Comparison of ENCODE assay signal across 33 mouse cellular contexts in the genomic region with DNA sequence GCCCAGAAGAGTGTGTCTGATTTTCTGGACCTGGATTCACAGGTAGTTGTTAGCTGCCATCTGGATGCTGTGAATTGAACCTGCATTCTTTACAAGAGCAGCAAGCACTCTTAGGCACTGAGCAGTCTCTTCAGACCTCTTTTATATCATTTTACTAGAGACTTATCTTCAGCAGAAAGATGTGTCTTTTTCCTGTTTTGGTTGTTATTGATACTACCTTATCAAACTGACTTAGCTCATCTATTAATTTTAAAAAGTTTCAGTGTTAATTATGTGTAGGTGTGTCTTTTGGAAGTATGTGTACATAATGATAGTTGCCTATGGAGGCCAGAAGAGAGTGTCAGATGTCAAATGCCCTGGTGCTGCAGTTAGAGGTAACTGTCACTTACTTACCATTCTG.
"Had no signal": no experiment of that assay in that cellular context is flagged by ENCODE, and none has a peak within 500 bp of the region (broad histone marks: within the 10 kb centered on the region; RNA-seq: fewer than 3 reads in every experiment).

No protein-coding gene starts in this region.

- H3K9ac ChIP-seq: heart, embryonic 12.5 days; heart, embryonic 13.5 days; heart, embryonic 15.5 days; hindbrain, embryonic 12.5 days; hindbrain, embryonic 13.5 days; hindbrain, embryonic 14.5 days; hindbrain, embryonic 15.5 days; intestine, embryonic 15.5 days; kidney, embryonic 15.5 days had no signal

- H3K27ac ChIP-seq: heart, embryonic 10.5 days; heart, embryonic 13.5 days; heart, embryonic 15.5 days; hindbrain, embryonic 10.5 days; hindbrain, embryonic 12.5 days; hindbrain, embryonic 13.5 days; hindbrain, embryonic 14.5 days; hindbrain, embryonic 15.5 days; hindbrain, postnatal 0 days; intestine, embryonic 15.5 days; kidney, embryonic 15.5 days; kidney, postnatal 0 days; layer of hippocampus, adult 2 months had no signal

- ATAC-seq: hindbrain, embryonic 16.5 days; hindbrain, postnatal 0 days; inflammation-experienced regulatory T-cells, adult 6 months; intestine, embryonic 15.5 days; intestine, embryonic 16.5 days; intestine, postnatal 0 days had no signal

- H3K4me2 ChIP-seq: heart, embryonic 11.5 days; heart, embryonic 12.5 days; heart, embryonic 13.5 days; heart, embryonic 15.5 days; hindbrain, embryonic 12.5 days; hindbrain, embryonic 13.5 days; hindbrain, embryonic 14.5 days; hindbrain, embryonic 15.5 days; intestine, embryonic 15.5 days; kidney, embryonic 15.5 days had no signal

- H3K36me3 ChIP-seq: heart, embryonic 15.5 days; intestine, embryonic 15.5 days had no signal

- H3K4me1 ChIP-seq: heart, embryonic 10.5 days; heart, embryonic 12.5 days; heart, embryonic 13.5 days; heart, embryonic 15.5 days; hindbrain, embryonic 10.5 days; hindbrain, embryonic 12.5 days; hindbrain, embryonic 13.5 days; hindbrain, embryonic 15.5 days; intestine, embryonic 15.5 days; kidney, embryonic 15.5 days had no signal

- H3K4me3 ChIP-seq: heart, embryonic 10.5 days; heart, embryonic 12.5 days; heart, embryonic 13.5 days; heart, embryonic 15.5 days; hindbrain, embryonic 10.5 days; hindbrain, embryonic 12.5 days; hindbrain, embryonic 13.5 days; hindbrain, embryonic 15.5 days; intestine, embryonic 15.5 days; kidney, embryonic 15.5 days; layer of hippocampus, adult 2 months had no signal

- H3K27me3 ChIP-seq: heart, embryonic 12.5 days; heart, embryonic 13.5 days; heart, embryonic 15.5 days; hindbrain, embryonic 12.5 days; hindbrain, embryonic 13.5 days; hindbrain, embryonic 15.5 days; intestine, embryonic 15.5 days; kidney, embryonic 15.5 days had no signal

- H3K9me3 ChIP-seq: heart, embryonic 10.5 days; heart, embryonic 15.5 days; hindbrain, embryonic 10.5 days; hindbrain, embryonic 12.5 days; hindbrain, embryonic 13.5 days; hindbrain, embryonic 15.5 days; intestine, embryonic 15.5 days; kidney, embryonic 15.5 days had no signal

- DNase-seq: heart, postnatal 10 days; heart, postnatal 36 days; heart, postnatal 4 days; kidney, adult 11 months; kidney, adult 18-20 months; kidney, adult 2 months; kidney, adult 9 months; kidney, postnatal 10 days; kidney, postnatal 14 days; kidney, postnatal 25 days; kidney, postnatal 36 days; kidney, postnatal 4 days; layer of hippocampus, adult 9-11 months; layer of hippocampus, postnatal 36 days had no signal
